Mouse (Mus musculus) spleen, adult 18-20 months (tissue): ENCODE measurements at regions not wholly inside any gene's neighbourhood (a gene's known extent, or its start where the extent isn't known, plus 50 kb on each side); places are given as distances from the start of the nearest gene placed in this dataset.

Experiments used
- DNase-seq, 2 experiments: peaks; one replicate each; pipeline ENCODE4 v3.0.0; 2022; ENCODE audit warnings: mixed read lengths in 2 of 2

DNA sequence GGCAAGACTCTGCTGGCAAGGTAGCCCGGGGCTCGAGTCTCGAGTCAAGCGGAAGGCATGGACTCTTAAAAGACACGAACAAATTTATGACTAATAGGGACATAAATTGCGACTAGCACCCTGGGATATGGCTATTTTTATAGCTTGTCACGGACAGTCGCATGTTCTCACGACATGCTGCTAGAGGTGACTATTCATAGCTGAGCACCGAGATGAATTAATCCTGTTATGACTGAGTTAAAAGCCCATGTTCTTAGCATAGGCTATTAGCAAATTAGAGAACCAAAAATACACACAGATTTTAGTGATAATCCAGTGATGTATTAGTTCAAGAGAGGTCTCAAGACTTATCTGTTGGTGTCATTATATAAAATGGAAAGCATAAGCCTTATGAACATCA lies 539.2 kb downstream of the Gm19410 start:
- DNase-seq: no peak

GRCm38 (mm10) chr8:36306336-36306735 lies 540.7 kb downstream of the Gm19410 start:
- no peak for DNase-seq

DNA sequence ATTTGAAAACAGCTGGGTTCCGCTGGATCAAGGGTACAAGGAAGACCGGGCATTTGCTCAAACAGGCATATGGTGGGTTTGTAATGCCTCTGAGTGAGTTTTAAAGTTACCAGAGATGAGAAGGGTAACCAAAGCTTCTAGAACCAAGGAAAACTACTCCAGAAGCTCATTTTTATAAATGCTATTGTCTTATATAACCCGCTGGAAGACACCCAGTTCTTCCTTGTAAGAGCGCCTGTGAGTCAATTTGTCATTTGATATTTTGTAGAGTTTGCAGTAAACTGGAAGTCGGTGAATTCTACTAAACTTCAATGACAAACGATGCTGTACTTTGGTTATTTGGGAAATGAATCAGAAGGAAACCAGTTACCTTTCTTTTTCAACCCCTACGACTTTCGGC lies 541.9 kb downstream of the Gm19410 start:
- DNase-seq: no peak

- no peak for DNase-seq
Observed at GRCm38 (mm10) chr8:36308056-36308455, 542.5 kb downstream of the Gm19410 start.

GRCm38 (mm10) chr8:36309326-36309725 lies 543.7 kb downstream of the Gm19410 start:
- no peak for DNase-seq

DNA sequence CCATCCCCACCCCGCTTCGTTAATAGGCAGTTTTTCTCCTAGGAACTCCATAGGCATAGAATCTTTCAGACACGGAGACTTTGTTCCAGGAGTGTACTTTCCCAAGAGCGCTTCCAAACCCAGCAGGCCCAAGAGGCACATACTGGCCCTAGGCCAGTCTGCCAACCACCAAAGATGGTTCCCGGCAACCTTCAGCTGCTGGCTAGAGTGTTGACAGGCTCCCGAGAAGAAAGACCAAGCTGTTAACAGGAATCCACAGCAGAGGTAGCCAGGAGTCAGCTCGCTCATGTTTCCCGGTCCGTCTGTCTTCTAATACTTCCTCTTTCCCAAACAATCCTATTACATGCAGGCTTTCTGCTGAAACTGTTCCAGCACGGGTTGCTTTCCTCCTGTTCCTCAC lies 544.4 kb downstream of the Gm19410 start:
- DNase-seq: no peak

GRCm38 (mm10) chr8:36311734-36312133 lies 546.1 kb downstream of the Gm19410 start:
- no peak for DNase-seq

GRCm38 (mm10) chr8:36312963-36313362 lies 547.4 kb downstream of the Gm19410 start:
- no peak for DNase-seq

GRCm38 (mm10) chr8:36318396-36318795 lies 552.8 kb downstream of the Gm19410 start:
- DNase-seq: no peak

DNA sequence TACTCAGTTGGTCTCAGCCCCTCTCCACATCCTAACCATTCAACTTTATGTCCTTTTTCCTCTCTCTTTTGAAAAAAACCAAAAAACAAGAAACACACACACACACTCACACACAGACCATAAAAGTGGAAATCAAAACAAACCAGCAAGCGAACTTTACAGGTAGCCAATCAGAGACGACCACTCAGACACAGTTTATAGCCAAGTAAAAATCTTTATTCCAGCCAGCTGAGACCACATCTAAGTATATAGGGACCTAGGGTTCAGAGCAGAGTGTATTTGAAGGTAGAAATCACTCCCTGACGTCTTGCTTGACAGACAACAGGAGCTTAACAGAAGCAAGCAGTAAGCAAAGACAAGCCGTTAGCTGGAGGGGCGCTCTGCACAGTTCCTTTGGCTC lies 553.3 kb downstream of the Gm19410 start:
- DNase-seq: no peak

- no peak for DNase-seq
Observed at GRCm38 (mm10) chr8:36319314-36319959, 553.8 kb downstream of the Gm19410 start.

DNA sequence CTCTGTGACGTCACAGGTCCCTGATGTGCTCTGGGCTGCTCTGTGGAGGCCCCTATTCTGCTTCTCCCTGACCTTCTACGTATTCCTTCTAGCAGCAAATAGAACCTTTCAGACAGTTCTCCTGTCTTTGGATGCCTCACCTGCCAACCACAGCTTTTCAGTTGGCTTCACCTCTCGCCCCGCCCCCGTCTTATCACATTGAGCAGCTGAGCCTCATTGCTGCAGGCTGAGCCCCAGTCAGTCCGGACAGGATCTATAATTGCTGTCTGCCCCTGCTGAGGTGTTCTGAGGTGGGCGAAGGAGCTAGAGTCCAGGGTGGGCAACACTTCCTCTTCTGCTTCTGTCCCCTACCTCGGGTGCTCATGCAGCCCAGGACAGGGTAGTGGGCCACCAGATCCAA lies 556.5 kb downstream of the Gm19410 start:
- DNase-seq: no peak

DNA sequence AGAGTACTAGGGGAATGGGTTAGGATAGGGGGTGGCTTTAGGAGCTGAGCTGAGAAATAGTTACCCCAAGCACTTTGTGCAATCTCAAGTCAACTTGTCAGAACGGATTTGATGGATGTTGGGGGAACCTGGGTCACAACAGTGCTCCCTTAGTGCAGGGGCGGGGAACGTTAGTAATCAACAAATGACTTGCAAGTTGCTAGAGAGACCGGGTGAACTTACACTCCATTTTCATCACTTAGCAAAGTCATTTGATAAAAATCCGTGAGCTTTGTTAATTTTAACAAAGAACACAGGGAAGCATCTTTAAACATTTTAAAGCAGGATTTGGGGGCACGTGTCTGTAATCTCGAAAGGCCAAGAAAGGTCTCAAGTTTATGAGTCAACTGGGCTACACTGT lies 557.0 kb downstream of the Gm19410 start:
- DNase-seq: no peak

DNA sequence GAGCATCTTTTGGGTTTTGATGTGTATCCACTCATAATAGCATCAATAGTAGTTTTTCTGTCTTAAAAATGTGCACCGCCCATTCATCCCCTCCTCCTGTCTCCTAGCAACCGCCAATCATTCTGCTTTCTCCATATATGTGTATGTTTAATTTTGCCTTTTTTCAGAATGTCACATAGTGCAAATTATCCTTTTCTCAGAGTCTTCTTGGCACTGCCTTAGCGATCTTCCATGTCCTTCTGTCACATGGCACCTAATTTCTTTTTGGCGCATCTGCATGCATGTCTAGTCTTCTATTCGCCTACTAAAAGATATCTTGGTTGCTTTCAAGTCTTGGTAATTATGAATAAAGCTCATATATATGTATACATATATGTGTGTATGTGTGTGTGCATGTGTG lies 573.0 kb downstream of the Gm19410 start:
- no peak for DNase-seq

DNA sequence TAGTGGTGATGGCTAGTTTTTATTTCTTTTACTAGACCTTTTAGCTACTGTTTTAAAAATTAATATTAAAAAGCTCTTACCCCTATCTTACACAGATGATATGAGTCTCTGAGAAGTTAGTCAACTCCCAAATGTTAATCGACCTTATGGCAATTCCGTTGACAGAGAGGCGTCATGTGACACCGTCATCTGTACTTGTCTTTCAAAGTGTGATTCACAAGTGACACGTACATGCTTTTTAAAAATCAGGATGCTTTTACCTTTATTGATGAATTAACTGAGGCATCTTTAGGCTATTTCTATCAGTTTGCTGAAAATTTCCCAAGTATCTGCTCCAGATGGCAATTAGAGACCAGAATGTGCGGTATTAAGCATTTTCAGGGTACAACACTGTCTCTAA lies 573.9 kb downstream of the Gm19410 start:
- DNase-seq: no peak

GRCm38 (mm10) chr8:36340454-36340853 lies 574.9 kb downstream of the Gm19410 start:
- no peak for DNase-seq

DNA sequence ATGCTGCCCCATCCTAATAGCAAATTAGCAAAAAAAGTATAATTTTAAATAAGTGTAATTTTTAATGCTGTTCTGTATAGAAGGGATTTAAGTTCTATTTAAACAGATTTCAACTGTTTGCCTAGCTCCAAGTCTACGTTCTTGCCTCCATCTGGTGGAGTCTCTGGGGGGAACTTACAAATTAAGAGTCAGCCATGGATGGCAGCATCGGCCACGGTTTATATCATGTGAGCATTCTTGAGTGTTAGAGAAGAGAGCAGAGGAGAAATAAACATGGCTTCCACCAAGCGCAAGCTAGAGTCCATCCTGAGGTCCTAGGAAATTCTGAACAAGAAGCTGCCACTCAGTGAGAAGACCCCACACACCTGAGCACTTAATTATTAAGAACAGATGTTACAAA lies 576.4 kb downstream of the Gm19410 start:
- no peak for DNase-seq

DNA sequence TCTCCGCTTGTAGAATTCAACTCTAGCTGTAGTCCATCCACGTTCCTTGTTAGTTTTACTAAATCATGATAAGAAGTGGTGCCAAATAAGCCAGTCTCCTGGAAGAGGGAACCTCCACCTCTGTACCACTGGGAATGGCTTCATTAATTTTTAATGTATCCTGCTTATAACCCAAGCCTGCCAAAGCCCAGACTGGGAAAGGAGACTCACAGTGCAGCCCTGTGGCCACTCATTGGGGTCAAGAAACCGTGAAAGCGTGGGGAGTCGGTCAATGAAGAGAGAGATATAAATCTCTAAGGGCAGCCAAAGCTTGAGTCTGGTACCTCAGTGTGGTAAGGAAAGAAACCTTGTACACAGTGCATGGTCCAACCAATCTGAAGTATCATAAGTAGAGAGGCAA lies 577.1 kb downstream of the Gm19410 start:
- DNase-seq: no peak

DNA sequence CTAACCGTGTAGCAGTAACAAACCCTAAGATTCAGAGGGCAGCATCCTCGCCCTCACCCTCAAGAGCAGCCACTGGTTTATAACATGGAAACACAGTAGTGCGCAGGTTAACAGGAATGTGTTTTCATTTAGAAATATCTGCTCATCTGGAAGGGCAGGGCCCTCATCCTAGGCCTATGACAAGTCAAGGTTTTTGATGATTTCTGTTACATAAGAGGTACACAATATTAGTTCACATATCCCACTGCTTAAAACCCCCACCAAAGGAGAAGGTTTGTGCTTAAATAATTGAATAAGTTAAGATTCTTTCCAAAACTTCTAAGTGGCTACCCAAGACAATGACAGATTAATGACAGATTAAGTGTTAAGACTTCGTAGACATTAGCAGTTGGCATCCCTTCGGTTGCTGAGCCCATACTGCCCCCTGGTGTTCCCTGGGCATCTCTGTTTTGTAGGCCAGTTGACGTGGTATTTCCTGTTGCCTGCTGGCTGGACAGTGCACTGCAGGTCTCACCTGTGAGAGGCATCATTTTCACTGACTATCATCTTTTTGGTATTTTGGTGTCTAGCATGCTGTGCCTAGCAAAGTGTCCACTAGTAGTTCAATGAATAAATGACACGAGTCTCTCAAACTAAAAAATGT lies 581.2 kb downstream of the Gm19410 start:
- DNase-seq: peak; percentile 50 to 70

- no peak for DNase-seq
Observed at GRCm38 (mm10) chr8:36348067-36348466, 582.5 kb downstream of the Gm19410 start.

- DNase-seq: no peak
Observed at GRCm38 (mm10) chr8:36354926-36355325, 589.3 kb downstream of the Gm19410 start.

GRCm38 (mm10) chr8:36358998-36359397 lies 593.4 kb downstream of the Gm19410 start:
- DNase-seq: no peak

GRCm38 (mm10) chr8:36361255-36361654 lies 595.7 kb downstream of the Gm19410 start:
- peak in 1 of 2 experiments; percentile 37 for DNase-seq

- no peak for DNase-seq
Observed at GRCm38 (mm10) chr8:36361818-36362217, 596.2 kb downstream of the Gm19410 start.

GRCm38 (mm10) chr8:36363291-36363690 lies 597.7 kb downstream of the Gm19410 start:
- DNase-seq: no peak
